Mouse (Mus musculus) MEL (cell line): ENCODE results near the gene Fat3. TPM values are rescaled to one million over a fixed set of nuclear protein-coding genes. Genes with fewer than 3 reads are reported as not detected.

Experiments used
- DNase-seq: peaks from one replicate; pipeline ENCODE4 v3.0.0; 2011; ENCODE audit warnings: low read depth, low spot score
- H3K27ac ChIP-seq: 2 replicates; pipeline ENCODE4 v1.5.1; 2012; ENCODE audit warnings: low read depth, mild to moderate bottlenecking, control low read depth, low read length, moderate library complexity; ENCODE audit not compliant: control insufficient read depth
- H3K27me3 ChIP-seq, 2 experiments: fragments of 150-350 bp in 1 of 2; sonication (generic) in 1 of 2; 2 replicates each; pipeline ENCODE4 v1.6.1; 2012; ENCODE audit warnings: low read length in 2 of 2, mild to moderate bottlenecking in 2 of 2, improper control_type of control experiment in 1 of 2, moderate library complexity in 1 of 2; ENCODE audit not compliant: insufficient read depth in 2 of 2, control insufficient read depth in 1 of 2
- H3K36me3 ChIP-seq, 2 experiments: 2 replicates each; pipeline ENCODE4 v1.6.1; 2012 to 2014; ENCODE audit warnings: low read length in 2 of 2, improper control_type of control experiment in 1 of 2, inconsistent platforms in 1 of 2, mild to moderate bottlenecking in 1 of 2; ENCODE audit not compliant: insufficient read depth in 2 of 2, control insufficient read depth in 1 of 2
- H3K4me1 ChIP-seq, 2 experiments: fragments of 150-350 bp in 1 of 2; sonication (generic) in 1 of 2; 2 replicates each; pipeline ENCODE4 v1.6.1; 2012; ENCODE audit warnings: low read length in 2 of 2, improper control_type of control experiment in 1 of 2, mild to moderate bottlenecking in 1 of 2; ENCODE audit not compliant: insufficient read depth in 2 of 2, control insufficient read depth in 1 of 2
- H3K4me3 ChIP-seq, 2 experiments: fragments of 150-350 bp in 1 of 2; sonication (generic) in 1 of 2; 2 replicates each; pipeline ENCODE4 v1.5.1; 2012; ENCODE audit warnings: low read depth in 2 of 2, low read length in 2 of 2, mild to moderate bottlenecking in 2 of 2, moderate library complexity in 2 of 2, control low read depth in 1 of 2, improper control_type of control experiment in 1 of 2; ENCODE audit not compliant: control insufficient read depth in 1 of 2, insufficient read depth in 1 of 2
- H3K79me2 ChIP-seq: 2 replicates; pipeline ENCODE4 v1.6.1; 2012; ENCODE audit warnings: mild to moderate bottlenecking, low read length, moderate library complexity; ENCODE audit not compliant: control insufficient read depth, poor library complexity, insufficient read depth
- H3K9ac ChIP-seq: 2 replicates; pipeline ENCODE4 v1.6.1; 2012; ENCODE audit warnings: low read depth, mild to moderate bottlenecking, control low read depth, low read length, moderate library complexity; ENCODE audit not compliant: control insufficient read depth, poor library complexity, severe bottlenecking
- H3K9me3 ChIP-seq: fragments of 150-350 bp; sonication (generic); replicated peaks from 2 replicates; pipeline ENCODE4 v1.6.1; 2012; ENCODE audit warnings: mild to moderate bottlenecking, low read length, improper control_type of control experiment, moderate library complexity; ENCODE audit not compliant: insufficient read depth
- BHLHE40 ChIP-seq: IDR thresholded peaks from 2 replicates; pipeline ENCODE4 v1.6.1; 2012; ENCODE audit warnings: low read depth, mild to moderate bottlenecking, inconsistent platforms, low read length, improper control_type of control experiment, borderline replicate concordance
- CHD1 ChIP-seq: IDR thresholded peaks from 2 replicates; pipeline ENCODE4 v1.6.1; 2012; ENCODE audit warnings: low read depth, mild to moderate bottlenecking, inconsistent platforms, low read length, improper control_type of control experiment
- CTCF ChIP-seq, 3 experiments: IDR thresholded peaks in 2 of 3; conservative IDR thresholded peaks in 1 of 3; 2 replicates each; pipeline ENCODE4 v1.5.1; 2011 to 2012; ENCODE audit warnings: low read length in 3 of 3, low read depth in 2 of 3, mild to moderate bottlenecking in 2 of 3, improper control_type of control experiment in 1 of 3, inconsistent platforms in 1 of 3, mixed read lengths in 1 of 3, moderate library complexity in 1 of 3; ENCODE audit not compliant: control insufficient read depth in 1 of 3, insufficient read depth in 1 of 3, poor library complexity in 1 of 3, severe bottlenecking in 1 of 3
- ETS1 ChIP-seq: IDR thresholded peaks from 2 replicates; pipeline ENCODE4 v1.6.1; 2012; ENCODE audit warnings: low read depth, mild to moderate bottlenecking, inconsistent platforms, low read length, improper control_type of control experiment, moderate library complexity
- HCFC1 ChIP-seq: IDR thresholded peaks from 2 replicates; pipeline ENCODE4 v1.6.1; 2012; ENCODE audit warnings: low read depth, mild to moderate bottlenecking, inconsistent platforms, low read length, improper control_type of control experiment, moderate library complexity
- JUND ChIP-seq: IDR thresholded peaks from 2 replicates; pipeline ENCODE4 v1.6.1; 2011; ENCODE audit warnings: low read depth, mild to moderate bottlenecking, improper control_type of control experiment, low read length
- MAFK ChIP-seq: IDR thresholded peaks from 2 replicates; pipeline ENCODE4 v1.6.1; 2011; ENCODE audit warnings: low read depth, mild to moderate bottlenecking, low read length, improper control_type of control experiment, borderline replicate concordance
- MAX ChIP-seq: IDR thresholded peaks from 2 replicates; pipeline ENCODE4 v1.6.1; 2011; ENCODE audit warnings: low read length, improper control_type of control experiment
- MYC ChIP-seq: IDR thresholded peaks from 2 replicates; pipeline ENCODE4 v1.6.1; 2011; ENCODE audit warnings: low read depth, mild to moderate bottlenecking, low read length, improper control_type of control experiment, moderate library complexity
- POLR2A ChIP-seq, 2 experiments: IDR thresholded peaks; 2 replicates each; pipeline ENCODE4 v1.6.1; 2011 to 2012; ENCODE audit warnings: low read length in 2 of 2, mild to moderate bottlenecking in 2 of 2, control low read depth in 1 of 2, improper control_type of control experiment in 1 of 2, low read depth in 1 of 2, moderate library complexity in 1 of 2; ENCODE audit not compliant: control insufficient read depth in 1 of 2, insufficient read depth in 1 of 2, poor library complexity in 1 of 2
- POLR2AphosphoS2 ChIP-seq: IDR thresholded peaks from 2 replicates; pipeline ENCODE4 v1.6.1; 2011; ENCODE audit warnings: low read length, improper control_type of control experiment
- POLR2AphosphoS5 ChIP-seq: IDR thresholded peaks from 2 replicates; pipeline ENCODE4 v1.6.1; 2012; ENCODE audit warnings: low read depth, borderline replicate concordance, mild to moderate bottlenecking, inconsistent platforms, low read length, moderate library complexity, mixed read lengths
- RCOR1 ChIP-seq: IDR thresholded peaks from 2 replicates; pipeline ENCODE4 v1.6.1; 2012; ENCODE audit warnings: low read depth, mild to moderate bottlenecking, inconsistent platforms, low read length, improper control_type of control experiment
- SIN3A ChIP-seq: IDR thresholded peaks from 2 replicates; pipeline ENCODE4 v1.6.1; 2012; ENCODE audit warnings: low read length, improper control_type of control experiment, inconsistent platforms
- TBP ChIP-seq: IDR thresholded peaks from 2 replicates; pipeline ENCODE4 v1.8.0; 2011; ENCODE audit warnings: low read depth, low read length, improper control_type of control experiment
- UBTF ChIP-seq: IDR thresholded peaks from 2 replicates; pipeline ENCODE4 v1.6.1; 2012; ENCODE audit warnings: low read depth, mild to moderate bottlenecking, inconsistent platforms, low read length, improper control_type of control experiment, moderate library complexity, borderline replicate concordance; ENCODE audit not compliant: insufficient read depth
- USF2 ChIP-seq, 2 experiments: IDR thresholded peaks; 2 replicates each; pipeline ENCODE4 v1.6.1; 2011 to 2012; ENCODE audit warnings: improper control_type of control experiment in 2 of 2, low read length in 2 of 2, borderline replicate concordance in 1 of 2, inconsistent platforms in 1 of 2, low read depth in 1 of 2, mild to moderate bottlenecking in 1 of 2; ENCODE audit not compliant: insufficient read depth in 1 of 2
- ZMIZ1 ChIP-seq: IDR thresholded peaks from 2 replicates; pipeline ENCODE4 v1.6.1; 2012; ENCODE audit warnings: low read depth, mild to moderate bottlenecking, inconsistent platforms, low read length, improper control_type of control experiment, moderate library complexity
- ZNF384 ChIP-seq: IDR thresholded peaks from 2 replicates; pipeline ENCODE4 v1.6.1; 2012; ENCODE audit warnings: low read depth, mild to moderate bottlenecking, inconsistent platforms, low read length, improper control_type of control experiment
- polyA plus RNA-seq, 2 experiments: library from polyadenylated mRNA; stranded (reverse) in 1 of 2; unstranded in 1 of 2; fragments of >175 nt in 1 of 2; fragments of >200 nt in 1 of 2; gene quantifications; 2 replicates each; pipeline versions ENCODE4 v1.2.1 to v1.2.4; 2012; ENCODE audit warnings: low replicate concordance in 2 of 2, low read depth in 1 of 2; ENCODE audit not compliant: insufficient read length in 2 of 2, insufficient read depth in 1 of 2, missing spikeins in 1 of 2
- total RNA-seq: library from RNA; depleted of rRNA; stranded (reverse); fragments of 300-350 nt; gene quantifications from 2 replicates; pipeline ENCODE4 v1.2.3, GENCODE M21; 2012

The Fat3 gene
- total and polyA plus RNA-seq, 3 experiments, result 1.5 to 1.8 TPM; not detected in 1

- no peaks in the 10 kb centered on the region for H3K4me1 ChIP-seq
- H3K4me3 ChIP-seq, result no peak overlapping the region
- H3K27ac ChIP-seq, result no peak overlapping the region
- no peaks in the 10 kb centered on the region for H3K9me3 ChIP-seq
- DNase-seq, result no peak
- no peaks in the 10 kb centered on the region for H3K36me3 ChIP-seq
- H3K79me2 ChIP-seq, result no peaks in the 10 kb centered on the region
- no peak overlapping the region for H3K9ac ChIP-seq
- TF ChIP-seq MAX, result no peak
- TF ChIP-seq UBTF, result no peak
- no peak for TF ChIP-seq SIN3A
- no peak for TF ChIP-seq POLR2AphosphoS2
- TF ChIP-seq MAFK, result no peak
- TF ChIP-seq ZNF384, result no peak
- TF ChIP-seq, all 39 proteins: peak for 0
- no peaks in the 10 kb centered on the region for H3K27me3 ChIP-seq
Measured at GRCm38 (mm10) chr9:16144684-16145083, 356.4 kb downstream of the Fat3 start.

GRCm38 (mm10) chr9:16139300-16139699 is 361.8 kb downstream of the Fat3 start:
- Histone ChIP-seq H3K4me3 (no peak overlapping the region), H3K9ac (no peak overlapping the region), H3K27me3 (no peaks in the 10 kb centered on the region), H3K36me3 (no peaks in the 10 kb centered on the region), H3K9me3 (no peaks in the 10 kb centered on the region), H3K4me1 (no peaks in the 10 kb centered on the region), H3K27ac (no peak overlapping the region), H3K79me2 (no peaks in the 10 kb centered on the region)
- no peak for TF ChIP-seq TBP
- TF ChIP-seq MYC, result no peak
- TF ChIP-seq UBTF, result no peak
- no peak for TF ChIP-seq CHD1
- no peak for TF ChIP-seq HCFC1
- TF ChIP-seq CTCF (IDR thresholded peaks at IDR 0.05 in 2 of 3, conservative IDR thresholded peaks at IDR 0.05 in 1 of 3; ENCODE audit: control insufficient read depth in 1 of 3, insufficient read depth in 1 of 3, low read depth in 2 of 3, low read length in 3 of 3, poor library complexity in 1 of 3, severe bottlenecking in 1 of 3), result no peak
- TF ChIP-seq BHLHE40, result no peak
- TF ChIP-seq RCOR1, result no peak
- TF ChIP-seq POLR2AphosphoS5, result no peak
- no peak for TF ChIP-seq ZMIZ1
- TF ChIP-seq ETS1, result no peak
- no peak for TF ChIP-seq USF2 (IDR thresholded peaks at IDR 0.05; ENCODE audit: borderline replicate concordance in 1 of 2, insufficient read depth in 1 of 2, low read depth in 1 of 2, low read length in 2 of 2)
- TF ChIP-seq POLR2A (IDR thresholded peaks at IDR 0.05; ENCODE audit: control insufficient read depth in 1 of 2, insufficient read depth in 1 of 2, low read depth in 1 of 2, low read length in 2 of 2, poor library complexity in 1 of 2), result no peak
- no peak for TF ChIP-seq JUND
- no peak for DNase-seq
